Mouse (Mus musculus) brain, embryonic 14.5 days (tissue): ENCODE measurements around the gene Emc8. TPM values are rescaled to one million over a fixed set of nuclear protein-coding genes. Genes with fewer than 3 reads are reported as not detected.

ENCODE experiments used
- DNase-seq: peaks from one replicate; pipeline ENCODE4 v3.0.0-alpha.2; 2011; ENCODE audit warnings: low read depth
- CTCF ChIP-seq: fragments of 200-500 bp; IDR thresholded peaks from 2 replicates; pipeline ENCODE4 v1.5.1; 2012; ENCODE audit warnings: inconsistent platforms, mild to moderate bottlenecking, moderate library complexity, borderline replicate concordance; ENCODE audit not compliant: insufficient read depth, insufficient read length; ENCODE audit errors: extremely low read depth
- POLR2A ChIP-seq: fragments of 200-500 bp; IDR thresholded peaks from 2 replicates; pipeline ENCODE4 v1.6.1; 2012; ENCODE audit warnings: mild to moderate bottlenecking, inconsistent platforms, borderline replicate concordance; ENCODE audit not compliant: poor library complexity, insufficient read depth, insufficient read length, severe bottlenecking; ENCODE audit errors: extremely low read depth
- polyA plus RNA-seq: library from polyadenylated mRNA; depleted of rRNA; stranded (reverse); fragments of >200 nt; gene quantifications from 2 replicates; pipeline ENCODE4 v1.2.3, GENCODE M21; 2012

Emc8 gene
- polyA plus RNA-seq, 1 experiment, result 79.7 TPM

GRCm38 (mm10) chr8:120685097-120685496, 16.7 kb upstream of the Emc8 start:
- no peak for TF ChIP-seq POLR2A
- DNase-seq, result no peak

GRCm38 (mm10) chr8:120684082-120684481, 15.7 kb upstream of the Emc8 start:
- TF ChIP-seq CTCF, result no peak
- TF ChIP-seq POLR2A, result no peak
- DNase-seq, result no peak

GRCm38 (mm10) chr8:120683602-120684001, 15.2 kb upstream of the Emc8 start:
- peak; percentile 60 for DNase-seq
- TF ChIP-seq POLR2A (no peak), CTCF (peak; percentile 68)

- TF ChIP-seq CTCF (no peak), POLR2A (no peak)
- no peak for DNase-seq
These were observed 12.7 kb upstream of the Emc8 start for GRCm38 (mm10) chr8:120681113-120681512.

GRCm38 (mm10) chr8:120680405-120680804, 12.0 kb upstream of the Emc8 start:
- TF ChIP-seq CTCF, result peak; percentile 70
- DNase-seq, result peak; percentile 29

GRCm38 (mm10) chr8:120679629-120680387, 11.4 kb upstream of the Emc8 start:
- TF ChIP-seq POLR2A (no peak), CTCF (no peak)
- no peak for DNase-seq

GRCm38 (mm10) chr8:120678447-120678846, 10.1 kb upstream of the Emc8 start:
- DNase-seq, result peak; percentile 86
- TF ChIP-seq POLR2A, result no peak
- peak; percentile 96 for TF ChIP-seq CTCF

GRCm38 (mm10) chr8:120675718-120676117, 7.3 kb upstream of the Emc8 start:
- TF ChIP-seq CTCF (0 out of 2 replicates have a peak, but pooled peaks have one; percentile 15), POLR2A (no peak)
- DNase-seq, result no peak

- TF ChIP-seq CTCF (no peak), POLR2A (no peak)
- DNase-seq, result no peak
These were observed 4.9 kb upstream of the Emc8 start for GRCm38 (mm10) chr8:120673298-120673697.

GRCm38 (mm10) chr8:120672626-120673229, 4.4 kb upstream of the Emc8 start:
- DNase-seq, result no peak
- TF ChIP-seq POLR2A, result no peak
- no peak for TF ChIP-seq CTCF

- DNase-seq, result no peak
- TF ChIP-seq CTCF (no peak), POLR2A (no peak)
These were observed 3.4 kb upstream of the Emc8 start for GRCm38 (mm10) chr8:120671775-120672174.

GRCm38 (mm10) chr8:120667561-120668373, 606 bp downstream of the Emc8 start, which contains the start of the genes Gm27021 and Cox4i1:
TSS of gene Gm27021 (minus strand) at chr8:120668079.
TSS of gene Cox4i1 (plus strand) at chr8:120668222.
- peak; percentile 98 for DNase-seq
- TF ChIP-seq POLR2A (peak; percentile 96), CTCF (no peak)
